Mouse (Mus musculus): ENCODE data around the gene Msh5. TPM values are rescaled to one million over a fixed set of nuclear protein-coding genes. Genes with fewer than 3 reads are reported as not detected.
"Not testable (repeated sequence)": the region's sequence is repeated elsewhere in the genome, so short reads cannot be mapped to it uniquely, and the experiment has no call there.

The Msh5 gene
- polyA plus RNA-seq, 1 experiment: 15.5 TPM

DNA sequence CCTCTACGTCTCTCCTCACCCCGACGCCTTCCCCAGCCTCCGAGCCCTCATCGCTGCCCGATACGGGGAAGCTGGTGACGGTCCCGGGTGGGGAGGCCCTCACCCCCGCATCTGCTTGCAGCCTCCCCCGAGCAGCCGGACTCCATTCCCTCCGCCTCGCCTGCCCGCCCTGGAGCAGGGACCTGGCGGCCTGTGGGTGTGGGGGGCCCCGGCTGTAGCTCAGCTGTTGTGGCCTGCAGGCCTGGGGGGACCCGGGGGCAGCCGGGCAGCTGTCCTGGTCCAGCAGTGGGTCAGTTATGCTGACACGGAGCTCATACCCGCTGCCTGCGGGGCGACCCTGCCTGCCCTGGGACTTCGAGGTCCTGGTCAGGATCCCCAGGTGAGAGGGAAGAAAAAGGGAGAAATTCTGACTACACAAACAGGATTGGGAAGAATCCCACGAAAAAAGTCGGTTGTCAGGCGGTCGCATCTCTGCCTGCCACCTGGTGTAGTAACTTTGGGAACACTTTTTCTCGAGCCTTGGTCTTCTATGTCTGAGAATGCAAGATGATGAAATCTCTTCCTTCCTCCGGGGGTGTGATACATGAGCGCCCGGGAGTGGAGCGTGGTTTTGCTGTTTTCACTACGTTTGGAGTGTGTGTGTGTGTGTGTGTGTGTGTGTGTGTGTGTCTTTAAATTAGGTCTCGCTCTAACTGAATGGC, 44.9 kb downstream of the Msh5 start:
- DNase-seq: peak; percentile 40
- Histone ChIP-seq H3K27me3 (ENCODE audit: control insufficient read depth, insufficient read depth, low read length) (no peaks in the 10 kb centered on the region), H3K4me3 (ENCODE audit: control insufficient read depth, insufficient read depth, low read length) (peak overlapping the region; percentile 85), H3K4me1 (replicated peaks; ENCODE audit: control insufficient read depth, insufficient read depth, low read length) (peaks cover 36% of the 10 kb centered on the region), H3K27ac (ENCODE audit: control insufficient read depth, insufficient read depth, low read length) (peak overlapping the region; percentile 63), H3K36me3 (ENCODE audit: control insufficient read depth, insufficient read depth, low read length) (peaks cover 22% of the 10 kb centered on the region)
- TF ChIP-seq CTCF (IDR thresholded peaks at IDR 0.05; ENCODE audit: borderline replicate concordance, control insufficient read depth, extremely low read depth, insufficient read depth, low read length, poor library complexity): 0 out of 2 replicates have a peak, but pooled peaks have one; percentile 10
- TF ChIP-seq POLR2A (IDR thresholded peaks at IDR 0.05; ENCODE audit: control insufficient read depth, extremely low read depth, insufficient read depth, low read length, poor library complexity): no peak; the same call in 1 of the 2 replicates
- whole genome bisulfite sequencing: under 1% methylated on average over 35 of the region's 35 CpGs

DNA sequence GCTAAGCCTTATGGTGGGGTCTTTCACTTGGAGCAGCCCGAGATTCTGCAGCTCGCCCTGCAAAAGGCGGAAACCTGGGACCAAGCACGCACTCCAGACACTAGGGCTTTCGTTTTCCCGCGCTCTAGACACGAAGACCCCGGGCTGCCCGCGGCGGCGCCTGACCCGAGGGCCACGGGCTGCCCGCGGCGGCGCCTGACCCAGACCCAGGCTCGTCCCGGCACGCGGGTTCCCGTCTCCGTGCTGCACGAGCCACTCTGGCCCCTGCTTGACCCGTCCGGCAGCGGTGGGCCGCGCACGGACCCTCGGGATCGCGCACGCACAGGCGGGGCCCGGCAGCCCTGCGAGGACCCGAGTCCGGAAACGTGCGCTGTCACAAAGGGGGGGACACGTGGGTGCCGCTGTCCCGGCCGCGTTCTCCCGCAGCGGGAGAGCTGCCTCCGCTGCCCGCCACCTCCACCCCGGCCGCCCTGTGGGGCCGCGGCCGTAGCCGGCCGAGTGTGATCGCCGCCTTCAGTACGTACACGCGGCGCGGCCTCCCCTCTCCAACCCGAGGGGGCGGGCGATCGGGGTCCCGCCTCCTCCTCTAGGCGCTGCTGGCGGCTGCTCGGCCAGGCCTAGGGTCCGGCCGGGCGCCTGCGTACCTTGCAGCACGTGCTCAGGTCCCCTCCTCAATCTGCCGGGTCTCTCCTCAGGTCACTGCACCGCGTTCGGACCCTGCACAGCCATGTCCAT, 45.7 kb downstream of the Msh5 start, which contains the start of gene Vars:
TSS of gene Vars (plus strand) at position 271 of the 735 bp plus-strand sequence.
- Histone ChIP-seq H3K4me3 (ENCODE audit: control insufficient read depth, insufficient read depth, low read length) (peak within 1 kb of the TSS; percentile 85), H3K4me1 (replicated peaks; ENCODE audit: control insufficient read depth, insufficient read depth, low read length) (peaks cover 38% of the 10 kb centered on the region), H3K27me3 (ENCODE audit: control insufficient read depth, insufficient read depth, low read length) (no peaks in the 10 kb centered on the region), H3K27ac (ENCODE audit: control insufficient read depth, insufficient read depth, low read length) (peak within 1 kb of the TSS; percentile 90), H3K36me3 (ENCODE audit: control insufficient read depth, insufficient read depth, low read length) (peaks cover 22% of the 10 kb centered on the region)
- peak; percentile 80 for DNase-seq
- TF ChIP-seq POLR2A (IDR thresholded peaks at IDR 0.05; ENCODE audit: control insufficient read depth, extremely low read depth, insufficient read depth, low read length, poor library complexity) (no peak), CTCF (IDR thresholded peaks at IDR 0.05; ENCODE audit: borderline replicate concordance, control insufficient read depth, extremely low read depth, insufficient read depth, low read length, poor library complexity) (no peak; the same call in 1 of the 2 replicates)
- WGBS: under 1% methylated on average over 83 of the region's 83 CpGs

- Histone ChIP-seq H3K4me1 (replicated peaks; ENCODE audit: control insufficient read depth, insufficient read depth, low read length) (peaks cover 38% of the 10 kb centered on the region), H3K4me3 (ENCODE audit: control insufficient read depth, insufficient read depth, low read length) (peak overlapping the region; percentile 85), H3K27ac (ENCODE audit: control insufficient read depth, insufficient read depth, low read length) (peak overlapping the region; percentile 90), H3K36me3 (ENCODE audit: control insufficient read depth, insufficient read depth, low read length) (peaks cover 17% of the 10 kb centered on the region)
- TF ChIP-seq POLR2A (IDR thresholded peaks at IDR 0.05; ENCODE audit: control insufficient read depth, extremely low read depth, insufficient read depth, low read length, poor library complexity): peak; percentile 38; the same call in 1 of the 2 replicates
- WGBS: 2% methylated on average over 30 of the region's 32 CpGs
- DNase-seq; H3K27me3 ChIP-seq (ENCODE audit: control insufficient read depth, insufficient read depth, low read length): not testable (repeated sequence)
Measured at GRCm38 (mm10) chr17:34999871-35000716, 46.5 kb downstream of the Msh5 start.

- Histone ChIP-seq H3K4me3 (ENCODE audit: control insufficient read depth, insufficient read depth, low read length) (peak overlapping the region; percentile 47), H3K36me3 (ENCODE audit: control insufficient read depth, insufficient read depth, low read length) (peaks cover 7% of the 10 kb centered on the region; the same call in 1 of the 2 replicates), H3K27ac (ENCODE audit: control insufficient read depth, insufficient read depth, low read length) (peak overlapping the region; percentile 18), H3K4me1 (replicated peaks; ENCODE audit: control insufficient read depth, insufficient read depth, low read length) (peaks cover 38% of the 10 kb centered on the region), H3K27me3 (ENCODE audit: control insufficient read depth, insufficient read depth, low read length) (no peaks in the 10 kb centered on the region)
- 60% methylated on average over 15 of the region's 15 CpGs for WGBS
- DNase-seq: no peak
- TF ChIP-seq POLR2A (IDR thresholded peaks at IDR 0.05; ENCODE audit: control insufficient read depth, extremely low read depth, insufficient read depth, low read length, poor library complexity): no peak
- TF ChIP-seq CTCF (IDR thresholded peaks at IDR 0.05; ENCODE audit: borderline replicate concordance, control insufficient read depth, extremely low read depth, insufficient read depth, low read length, poor library complexity): no peak
Measured at GRCm38 (mm10) chr17:34998526-34999430, 47.8 kb downstream of the Msh5 start.

DNA sequence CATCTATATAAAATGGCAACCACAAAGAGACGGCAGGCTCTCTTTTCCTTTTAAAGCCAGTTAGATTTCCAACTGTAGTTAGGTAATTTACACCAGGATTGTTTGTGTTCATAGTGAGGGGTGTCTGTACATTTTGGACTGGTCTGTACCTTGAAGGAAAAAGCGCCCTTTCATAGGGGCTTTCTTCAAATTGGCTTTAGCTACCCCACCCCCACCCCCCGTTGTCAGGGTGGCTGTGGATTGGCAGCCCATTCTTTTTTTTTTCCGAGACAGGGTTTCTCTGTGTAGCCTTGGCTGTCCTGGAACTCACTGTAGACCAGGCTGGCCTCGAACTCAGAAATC, 49.4 kb downstream of the Msh5 start:
- peaks cover 7% of the 10 kb centered on the region; the same call in 1 of the 2 replicates for H3K36me3 ChIP-seq (ENCODE audit: control insufficient read depth, insufficient read depth, low read length)
- no peak for DNase-seq

More for the DNA sequence above, 49.4 kb downstream of the Msh5 start:
- Histone ChIP-seq H3K27ac (ENCODE audit: control insufficient read depth, insufficient read depth, low read length) (no peak overlapping the region), H3K4me3 (ENCODE audit: control insufficient read depth, insufficient read depth, low read length) (peak overlapping the region; percentile 12; the same call in 1 of the 2 replicates), H3K4me1 (replicated peaks; ENCODE audit: control insufficient read depth, insufficient read depth, low read length) (peaks cover 31% of the 10 kb centered on the region), H3K27me3 (ENCODE audit: control insufficient read depth, insufficient read depth, low read length) (no peaks in the 10 kb centered on the region)
- TF ChIP-seq CTCF (IDR thresholded peaks at IDR 0.05; ENCODE audit: borderline replicate concordance, control insufficient read depth, extremely low read depth, insufficient read depth, low read length, poor library complexity) (no peak), POLR2A (IDR thresholded peaks at IDR 0.05; ENCODE audit: control insufficient read depth, extremely low read depth, insufficient read depth, low read length, poor library complexity) (no peak)
- WGBS: 82% methylated on average over 5 of the region's 5 CpGs

Measured in thymus, adult 2 months (tissue).